Mouse (Mus musculus) spleen, adult 2 months (tissue): ENCODE measurements around the gene Sod1. TPM values are rescaled to one million over a fixed set of nuclear protein-coding genes. Genes with fewer than 3 reads are reported as not detected.
A peak's percentile ranks its signal among the peaks of the same experiment; 100 is the strongest.

ENCODE experiments used
- DNase-seq, 2 experiments: peaks; one replicate each; pipeline versions ENCODE4 v3.0.0 to v3.0.0-alpha.2; 2012 to 2021; ENCODE audit warnings: low spot score in 2 of 2, low read depth in 1 of 2
- H3K27ac ChIP-seq: fragments of 200-500 bp; 2 replicates; pipeline ENCODE4 v1.5.1; 2012; ENCODE audit warnings: low read length, inconsistent platforms; ENCODE audit not compliant: insufficient read depth
- H3K27me3 ChIP-seq: fragments of 200-500 bp; 2 replicates; pipeline ENCODE4 v1.6.1; 2012; ENCODE audit warnings: mild to moderate bottlenecking, moderate library complexity, low read length, inconsistent platforms; ENCODE audit not compliant: control insufficient read depth, insufficient read depth
- H3K36me3 ChIP-seq: fragments of 200-500 bp; 2 replicates; pipeline ENCODE4 v1.6.1; 2012; ENCODE audit warnings: mild to moderate bottlenecking, low read length, inconsistent platforms; ENCODE audit not compliant: control insufficient read depth, insufficient read depth
- H3K4me1 ChIP-seq: fragments of 200-500 bp; 2 replicates; pipeline ENCODE4 v1.6.1; 2011; ENCODE audit warnings: inconsistent platforms; ENCODE audit not compliant: control insufficient read depth, insufficient read depth, insufficient read length
- H3K4me3 ChIP-seq: fragments of 200-500 bp; 2 replicates; pipeline ENCODE4 v1.5.1; 2011; ENCODE audit warnings: mild to moderate bottlenecking, inconsistent platforms; ENCODE audit not compliant: insufficient read depth, insufficient read length; ENCODE audit errors: extremely low read depth
- CTCF ChIP-seq: fragments of 200-500 bp; IDR thresholded peaks from 2 replicates; pipeline ENCODE4 v1.5.1; 2011; ENCODE audit warnings: mild to moderate bottlenecking, inconsistent platforms; ENCODE audit not compliant: insufficient read depth, insufficient read length, insufficient replicate concordance; ENCODE audit errors: extremely low read depth
- POLR2A ChIP-seq: fragments of 200-500 bp; IDR thresholded peaks from 2 replicates; pipeline ENCODE4 v1.6.1; 2011; ENCODE audit warnings: low read depth, low read length, inconsistent platforms
- WGBS: fragments of 180-500 bp; shearing (Covaris S2); methylation state at CpG from one replicate; pipeline ENCODE4 v1.1.7; 2018; 5-methylcytosine and 5-hydroxymethylcytosine counted together
- polyA plus RNA-seq: library from polyadenylated mRNA; depleted of rRNA; stranded (reverse); fragments of >200 nt; gene quantifications from 2 replicates; pipeline ENCODE4 v1.2.3, GENCODE M21; 2012

Sod1 gene
- polyA plus RNA-seq, 1 experiment = 153 TPM

- WGBS = 3% methylated on average over 22 of the region's 22 CpGs
- Histone ChIP-seq H3K4me1 (peaks cover 8% of the 10 kb centered on the region; the same call in 1 of the 2 replicates), H3K4me3 (peak overlapping the region; percentile 57), H3K27me3 (no peaks in the 10 kb centered on the region), H3K27ac (peak overlapping the region; percentile 54; the same call in 1 of the 2 replicates), H3K36me3 (no peaks in the 10 kb centered on the region)
- DNase-seq = peak; percentile 42 to 51
- TF ChIP-seq CTCF = peak; percentile 48; the same call in 1 of the 2 replicates
- no peak; the same call in 1 of the 2 replicates for TF ChIP-seq POLR2A
These were observed 23.1 kb upstream of the Sod1 start for GRCm38 (mm10) chr16:90197337-90197973.

- 62% methylated on average over 6 of the region's 6 CpGs for WGBS
- H3K36me3 ChIP-seq = no peaks in the 10 kb centered on the region
- H3K4me1 ChIP-seq = peaks cover 8% of the 10 kb centered on the region; the same call in 1 of the 2 replicates
- H3K27ac ChIP-seq = no peak overlapping the region
- TF ChIP-seq POLR2A = no peak
- TF ChIP-seq CTCF = no peak
- DNase-seq = no peak
- H3K27me3 ChIP-seq = no peaks in the 10 kb centered on the region
- H3K4me3 ChIP-seq = no peak overlapping the region
These were observed 21.9 kb upstream of the Sod1 start for GRCm38 (mm10) chr16:90198626-90199025.

- Histone ChIP-seq H3K27ac (no peak overlapping the region), H3K27me3 (no peaks in the 10 kb centered on the region), H3K4me1 (peaks cover 8% of the 10 kb centered on the region; the same call in 1 of the 2 replicates), H3K36me3 (no peaks in the 10 kb centered on the region), H3K4me3 (no peak overlapping the region)
- 52% methylated on average over 10 of the region's 10 CpGs for WGBS
- TF ChIP-seq CTCF = no peak
- TF ChIP-seq POLR2A = no peak
- DNase-seq = no peak
These were observed 21.4 kb upstream of the Sod1 start for GRCm38 (mm10) chr16:90199174-90199573.

- H3K27ac ChIP-seq = no peak overlapping the region
- TF ChIP-seq CTCF (no peak), POLR2A (no peak)
- DNase-seq = no peak
- no peaks in the 10 kb centered on the region for H3K36me3 ChIP-seq
- WGBS = 90% methylated on average over 19 of the region's 19 CpGs
- H3K4me1 ChIP-seq = peaks cover 8% of the 10 kb centered on the region; the same call in 1 of the 2 replicates
- no peaks in the 10 kb centered on the region for H3K27me3 ChIP-seq
- no peak overlapping the region for H3K4me3 ChIP-seq
These were observed 18.4 kb upstream of the Sod1 start for GRCm38 (mm10) chr16:90202140-90202539.

- H3K27ac ChIP-seq = no peak overlapping the region
- H3K27me3 ChIP-seq = no peaks in the 10 kb centered on the region
- H3K4me1 ChIP-seq = 0 out of 2 replicates have a peak, but pooled peaks cover 4% of the 10 kb centered on the region
- WGBS = 88% methylated on average over 6 of the region's 6 CpGs
- no peak overlapping the region for H3K4me3 ChIP-seq
- no peaks in the 10 kb centered on the region for H3K36me3 ChIP-seq
- DNase-seq = no peak
- TF ChIP-seq CTCF = no peak
- TF ChIP-seq POLR2A = no peak
These were observed 17.2 kb upstream of the Sod1 start for GRCm38 (mm10) chr16:90203226-90203962.

GRCm38 (mm10) chr16:90204868-90205267 is 15.7 kb upstream of the Sod1 start:
- H3K36me3 ChIP-seq = no peaks in the 10 kb centered on the region
- no peaks in the 10 kb centered on the region for H3K4me1 ChIP-seq
- no peak overlapping the region for H3K4me3 ChIP-seq
- WGBS = 95% methylated on average over 2 of the region's 2 CpGs
- no peak for TF ChIP-seq POLR2A
- TF ChIP-seq CTCF = no peak
- H3K27me3 ChIP-seq = no peaks in the 10 kb centered on the region
- no peak for DNase-seq
- H3K27ac ChIP-seq = no peak overlapping the region

- no peaks in the 10 kb centered on the region for H3K4me1 ChIP-seq
- H3K27me3 ChIP-seq = no peaks in the 10 kb centered on the region
- no peak for TF ChIP-seq CTCF
- TF ChIP-seq POLR2A = no peak
- 76% methylated on average over 3 of the region's 3 CpGs for WGBS
- no peak overlapping the region for H3K4me3 ChIP-seq
- DNase-seq = no peak
- no peaks in the 10 kb centered on the region for H3K36me3 ChIP-seq
- H3K27ac ChIP-seq = no peak overlapping the region
These were observed 11.6 kb upstream of the Sod1 start for GRCm38 (mm10) chr16:90208996-90209395.
